Mouse (Mus musculus) layer of hippocampus, postnatal 14 days (tissue): ENCODE measurements around the gene Calhm2. TPM values are rescaled to one million over a fixed set of nuclear protein-coding genes. Genes with fewer than 3 reads are reported as not detected.

ENCODE experiments used
- DNase-seq, 2 experiments: peaks; one replicate each; pipeline ENCODE4 v3.0.0; 2021 to 2022; ENCODE audit warnings: low spot score in 2 of 2, mixed read lengths in 1 of 2
- total RNA-seq, 2 experiments: library from RNA; stranded (reverse); gene quantifications; 2 replicates each; pipeline ENCODE4 v1.2.3; 2021

Calhm2 gene
- total RNA-seq, 2 experiments from 2014 or later: 3.6 to 3.9 TPM

- no peak for DNase-seq
Measured at GRCm38 (mm10) chr19:47088226-47088625, 49.9 kb downstream of the Calhm2 start.

GRCm38 (mm10) chr19:47067924-47068611 lies 70.0 kb downstream of the Calhm2 start:
- DNase-seq: peak; percentile 78 to 86

GRCm38 (mm10) chr19:47067096-47067882 lies 70.8 kb downstream of the Calhm2 start, which contains the start of gene Taf5:
Taf5 (plus strand) TSS chr19:47067746.
- peak; percentile 97 for DNase-seq

GRCm38 (mm10) chr19:47065860-47066259 lies 72.2 kb downstream of the Calhm2 start:
- DNase-seq: no peak

GRCm38 (mm10) chr19:47057684-47058083 lies 80.4 kb downstream of the Calhm2 start:
- DNase-seq: no peak

Other genes with a start within 250 kb of the Calhm2 start
- 100 to 1,000 TPM; 185 to 190 TPM for gene Ina, start 123.6 kb downstream of the Calhm2 start, total RNA-seq
- 10 to 100 TPM; 68.8 to 69.3 TPM for gene Nt5c2, start 123.1 kb downstream of the Calhm2 start, total RNA-seq
- 10 to 100 TPM; 18.9 to 19.4 TPM for gene Pcgf6, start 87.4 kb downstream of the Calhm2 start, total RNA-seq
- gene Taf5, start 70.5 kb downstream of the Calhm2 start, total RNA-seq: 1 to 10 TPM; 5.2 to 6.1 TPM
- gene Usmg5, start 47.6 kb downstream of the Calhm2 start, total RNA-seq: 100 to 1,000 TPM; 874 to 891 TPM
- gene Pdcd11, start 47.5 kb downstream of the Calhm2 start, total RNA-seq: 10 to 100 TPM; 17.5 to 17.7 TPM
- not detected for gene Calhm1, start 6.0 kb upstream of the Calhm2 start, total RNA-seq
- not detected for gene Calhm3, start 19.5 kb upstream of the Calhm2 start, total RNA-seq
- gene Neurl1a, start 40.5 kb upstream of the Calhm2 start, total RNA-seq: 100 to 1,000 TPM; 161 to 164 TPM